28 mouse cellular contexts compared by ENCODE assay signal in genomic region chr1:92585479-92585878, GRCm38 (mm10). TPM values are rescaled to one million over a fixed set of nuclear protein-coding genes. Genes with fewer than 3 reads are reported as not detected.
DNase-seq lines count a peak whose midpoint lies in the region; ATAC-seq lines count a peak whose summit lies in the region.
"Had no signal": no experiment of that assay in that cellular context is flagged by ENCODE, and none has a peak within 500 bp of the region (broad histone marks: within the 10 kb centered on the region; RNA-seq: fewer than 3 reads in every experiment).

Gene Olfr1412, plus strand, starts transcription at chr1:92585779.

- DNase-seq in embryonic facial prominence, embryonic 10.5 days (ENCODE audit: low spot score): no peak
- DNase-seq in liver, embryonic 11.5 days (ENCODE audit: low spot score): peak; percentile 17
- no peak for DNase-seq in liver
- peak; percentile 10 for DNase-seq in limb, embryonic 10.5 days (ENCODE audit: low spot score)
- DNase-seq in limb, embryonic 11.5 days (ENCODE audit: low spot score): peak; percentile 10
- DNase-seq in cerebellum, postnatal 10 days: no peak
- DNase-seq in gastrocnemius, postnatal 4 days (ENCODE audit: low spot score in 2 of 2): no peak
- DNase-seq: adrenal gland, adult 2 months; adrenal gland, adult 8-10 months; adrenal gland, postnatal 10 days; adrenal gland, postnatal 14 days; adrenal gland, postnatal 25 days; adrenal gland, postnatal 36 days; B cell, adult 2 months; cerebellum, adult 11 months; cerebellum, adult 11-12 months had no signal

- WGBS in embryonic facial prominence, embryonic 15.5 days: 85% methylated on average over 2 of the region's 2 CpGs
- 79% methylated on average over 2 of the region's 2 CpGs for WGBS in embryonic facial prominence, embryonic 10.5 days
- WGBS in liver, embryonic 11.5 days: 76% methylated on average over 2 of the region's 2 CpGs
- WGBS in limb, embryonic 10.5 days: 87% methylated on average over 2 of the region's 2 CpGs
- 91% methylated on average over 2 of the region's 2 CpGs for WGBS in limb, embryonic 11.5 days

- H3K9ac ChIP-seq in embryonic facial prominence, embryonic 15.5 days: 0 out of 2 replicates have a peak within 1 kb of the TSS, but pooled peaks have one; percentile 1
- no peak within 1 kb of the TSS for H3K9ac ChIP-seq in liver, embryonic 11.5 days (ENCODE audit: low read depth, low read length)
- no peak within 1 kb of the TSS for H3K9ac ChIP-seq in limb, embryonic 11.5 days (ENCODE audit: low read length)

- no peak within 1 kb of the TSS for H3K4me2 ChIP-seq in embryonic facial prominence, embryonic 15.5 days (replicated peaks)
- no peak within 1 kb of the TSS for H3K4me2 ChIP-seq in liver, embryonic 11.5 days
- no peak within 1 kb of the TSS for H3K4me2 ChIP-seq in limb, embryonic 11.5 days (ENCODE audit: low read depth, severe bottlenecking)

- H3K36me3 ChIP-seq in embryonic facial prominence, embryonic 15.5 days: no peaks in the 10 kb centered on the region
- H3K36me3 ChIP-seq in embryonic facial prominence, embryonic 10.5 days (replicated peaks): no peaks in the 10 kb centered on the region
- no peaks in the 10 kb centered on the region for H3K36me3 ChIP-seq in liver, embryonic 11.5 days (ENCODE audit: control insufficient read depth, insufficient read depth, low read length)
- no peaks in the 10 kb centered on the region for H3K36me3 ChIP-seq in limb, embryonic 10.5 days
- no peaks in the 10 kb centered on the region for H3K36me3 ChIP-seq in limb, embryonic 11.5 days (ENCODE audit: control insufficient read depth, insufficient read depth, low read length)
- H3K36me3 ChIP-seq: G1E had no signal

- no peak for ATAC-seq in embryonic facial prominence, embryonic 15.5 days (ENCODE audit: insufficient number of reproducible peaks, low FRiP score, low TSS enrichment, low read depth)
- ATAC-seq in liver, embryonic 11.5 days (replicated peaks; ENCODE audit: low FRiP score): no peak
- no peak for ATAC-seq in limb, embryonic 11.5 days (ENCODE audit: insufficient number of reproducible peaks, low FRiP score, low TSS enrichment, low read depth)
- ATAC-seq: activated CD4-positive, CD25-positive, alpha-beta regulatory T cell, adult 4 months; CD4-positive, CD25-positive, alpha-beta regulatory T cell, adult 4 months; Patski had no signal

- no peak within 1 kb of the TSS for H3K27ac ChIP-seq in embryonic facial prominence, embryonic 15.5 days (replicated peaks)
- H3K27ac ChIP-seq in embryonic facial prominence, embryonic 10.5 days (replicated peaks): no peak within 1 kb of the TSS
- no peak within 1 kb of the TSS for H3K27ac ChIP-seq in liver, embryonic 11.5 days (ENCODE audit: low read depth, low read length)
- no peak within 1 kb of the TSS for H3K27ac ChIP-seq in limb, embryonic 10.5 days
- H3K27ac ChIP-seq in limb, embryonic 11.5 days (replicated peaks; ENCODE audit: low read depth, low read length): no peak within 1 kb of the TSS

- H3K9me3 ChIP-seq in embryonic facial prominence, embryonic 15.5 days (replicated peaks): 0 out of 2 replicates have a peak, but pooled peaks cover 8% of the 10 kb centered on the region
- H3K9me3 ChIP-seq in embryonic facial prominence, embryonic 10.5 days: no peaks in the 10 kb centered on the region
- H3K9me3 ChIP-seq in liver, embryonic 11.5 days (ENCODE audit: control insufficient read depth, low read length): no peaks in the 10 kb centered on the region
- H3K9me3 ChIP-seq in limb, embryonic 10.5 days (replicated peaks): no peaks in the 10 kb centered on the region
- H3K9me3 ChIP-seq in limb, embryonic 11.5 days (ENCODE audit: control insufficient read depth, low read length): no peaks in the 10 kb centered on the region
- H3K9me3 ChIP-seq: G1E had no signal

- H3K27me3 ChIP-seq in embryonic facial prominence, embryonic 15.5 days: no peaks in the 10 kb centered on the region
- no peaks in the 10 kb centered on the region for H3K27me3 ChIP-seq in embryonic facial prominence, embryonic 10.5 days (replicated peaks; ENCODE audit: low read depth, poor library complexity, severe bottlenecking)
- no peaks in the 10 kb centered on the region for H3K27me3 ChIP-seq in liver, embryonic 11.5 days (replicated peaks; ENCODE audit: control insufficient read depth, insufficient read depth, low read length)
- no peaks in the 10 kb centered on the region for H3K27me3 ChIP-seq in limb, embryonic 10.5 days (ENCODE audit: low read depth, poor library complexity, severe bottlenecking)
- H3K27me3 ChIP-seq in limb, embryonic 11.5 days (ENCODE audit: control insufficient read depth, insufficient read depth, low read length): no peaks in the 10 kb centered on the region

- H3K4me3 ChIP-seq in embryonic facial prominence, embryonic 15.5 days (replicated peaks): no peak within 1 kb of the TSS
- H3K4me3 ChIP-seq in embryonic facial prominence, embryonic 10.5 days: no peak within 1 kb of the TSS
- H3K4me3 ChIP-seq in liver, embryonic 11.5 days (ENCODE audit: low read depth, low read length): no peak within 1 kb of the TSS
- no peak within 1 kb of the TSS for H3K4me3 ChIP-seq in limb, embryonic 10.5 days
- no peak within 1 kb of the TSS for H3K4me3 ChIP-seq in limb, embryonic 11.5 days (ENCODE audit: low read depth, low read length)

- no peaks in the 10 kb centered on the region for H3K4me1 ChIP-seq in embryonic facial prominence, embryonic 15.5 days
- no peaks in the 10 kb centered on the region for H3K4me1 ChIP-seq in embryonic facial prominence, embryonic 10.5 days
- no peaks in the 10 kb centered on the region for H3K4me1 ChIP-seq in liver, embryonic 11.5 days (replicated peaks; ENCODE audit: control insufficient read depth, insufficient read depth, low read length)
- no peaks in the 10 kb centered on the region for H3K4me1 ChIP-seq in limb, embryonic 10.5 days
- H3K4me1 ChIP-seq in limb, embryonic 11.5 days (ENCODE audit: control insufficient read depth, insufficient read depth, low read length): no peaks in the 10 kb centered on the region

RNA-seq across cellular contexts. Expression of gene Olfr1412, which starts in this region (rescaled TPM):
- not detected in 2 replicates for polyA plus RNA-seq in embryonic facial prominence, embryonic 15.5 days (2015; fragmentation: Nextera tagmentation; extraction: Ambion mirVana)
- not detected in 2 replicates for polyA plus RNA-seq in embryonic facial prominence, embryonic 10.5 days (2016; fragmentation: Nextera tagmentation; extraction: Ambion mirVana)
- polyA plus RNA-seq in liver, embryonic 11.5 days (2014; fragmentation: Nextera tagmentation; extraction: Ambion mirVana): not detected in 2 replicates
- polyA plus RNA-seq in limb, embryonic 10.5 days (2016; fragmentation: Nextera tagmentation; extraction: Ambion mirVana): not detected in 2 replicates
- polyA plus RNA-seq in limb, embryonic 11.5 days (2014; fragmentation: Nextera tagmentation; extraction: Ambion mirVana): not detected in 2 replicates
- not detected for total RNA-seq in gastrocnemius, postnatal 4 days (2021)
- total RNA-seq: adrenal gland, adult 18-20 months; adrenal gland, adult 2 months; adrenal gland, adult 8-10 months; adrenal gland, postnatal 10 days; adrenal gland, postnatal 14 days; adrenal gland, postnatal 25 days; adrenal gland, postnatal 36 days; adrenal gland, postnatal 4 days; CH12.LX; ES-E14; MEL had no signal
- polyA plus RNA-seq: activated CD4-positive, CD25-positive, alpha-beta regulatory T cell, adult 4 months; adrenal gland, adult 2 months; brain, embryonic 14.5 days; C2C12; CD4-positive, CD25-positive, alpha-beta regulatory T cell, adult 4 months; G1E; Patski had no signal

Comparison
In these comparisons a context has a peak if more than half of its experiments do, and no peak if none do; other contexts are left out.
1. Peak in DNase-seq in liver, embryonic 11.5 days; RNA of the gene not detected or under 1 TPM.
2. Peak in DNase-seq in limb, embryonic 10.5 days; RNA of the gene not detected or under 1 TPM.
3. Peak in DNase-seq in limb, embryonic 11.5 days; RNA of the gene not detected or under 1 TPM.